Mouse (Mus musculus) layer of hippocampus, adult 8-10 months (tissue): ENCODE results near the gene Tbc1d19. TPM values are rescaled to one million over a fixed set of nuclear protein-coding genes. Genes with fewer than 3 reads are reported as not detected.

Experiments used
- DNase-seq, 2 experiments: peaks; one replicate each; pipeline ENCODE4 v3.0.0; 2022; ENCODE audit warnings: low spot score in 2 of 2
- total RNA-seq, 4 experiments: library from RNA; stranded (reverse); gene quantifications; 2 replicates each; pipeline ENCODE4 v1.2.4; 2022

Tbc1d19 gene
- total RNA-seq, 4 experiments from 2014 or later: 39.5 to 58.1 (median 53.1) TPM

GRCm38 (mm10) chr5:53948606-53949266 lies 139.3 kb downstream of the Tbc1d19 start:
- no peak for DNase-seq

DNA sequence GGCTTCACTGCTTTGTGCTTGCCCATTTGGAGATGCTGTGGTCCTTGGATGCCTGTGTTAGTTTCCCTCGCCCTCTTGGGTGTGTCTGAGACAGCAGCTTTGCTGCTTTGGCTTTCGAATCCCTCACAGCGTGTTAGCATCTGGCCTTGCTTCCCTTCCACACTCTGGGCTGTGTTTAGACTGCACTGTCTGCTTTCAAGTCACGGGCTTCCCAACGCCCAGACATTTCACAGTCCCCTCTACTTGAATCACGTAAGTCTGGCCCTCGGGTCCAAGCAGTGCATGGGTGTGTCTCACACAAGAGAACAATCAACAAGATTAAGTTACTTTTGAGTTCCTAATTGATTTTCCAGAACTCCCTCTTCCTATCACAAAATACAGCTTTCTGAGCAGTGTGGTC lies 140.8 kb downstream of the Tbc1d19 start:
- DNase-seq: no peak

DNA sequence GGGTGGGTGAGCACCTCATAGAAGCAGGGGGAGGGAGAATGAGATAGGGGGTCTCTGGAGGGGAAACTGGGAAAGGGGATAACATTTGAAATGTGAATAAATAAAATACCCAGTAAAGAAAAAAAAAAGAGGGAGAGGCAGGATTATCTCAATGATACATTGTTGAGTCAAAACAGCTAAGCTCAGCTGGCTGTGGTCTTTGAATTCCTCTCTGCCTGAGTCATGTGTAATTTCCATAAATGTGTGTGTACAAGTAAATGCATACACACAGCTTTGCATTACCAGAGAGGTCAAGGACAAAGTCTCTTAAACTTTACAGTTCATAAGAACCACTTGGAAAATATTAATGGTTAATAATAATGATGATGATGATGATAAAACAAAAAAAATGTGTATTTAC lies 143.8 kb downstream of the Tbc1d19 start:
- no peak for DNase-seq

Other genes with a start within 250 kb of the Tbc1d19 start
- gene Cckar, start 101.9 kb upstream of the Tbc1d19 start, total RNA-seq: not detected
- gene Stim2, start 188.9 kb downstream of the Tbc1d19 start, total RNA-seq: 100 to 1,000 TPM; 129 to 184 (median 146) TPM